Mouse (Mus musculus) left cerebral cortex, adult 6 months (tissue): Measurements from ENCODE around the gene D5Ertd577e. TPM values are rescaled to one million over a fixed set of nuclear protein-coding genes. Genes with fewer than 3 reads are reported as not detected.

Source experiments
- long read RNA-seq, 2 experiments: library from polyadenylated mRNA; unstranded; transcript quantifications; one replicate each; pipeline ENCODE4 v2.0.0; 2019 to 2020
- polyA plus RNA-seq: library from polyadenylated mRNA; unstranded; fragments of <200 nt; fragmentation: Nextera tagmentation; gene quantifications from 2 replicates; pipeline ENCODE4 v1.2.3, GENCODE M21; 2021

The D5Ertd577e gene
- polyA plus RNA-seq, result not detected in 2 replicates
- long read RNA-seq, experiment 1, result 0 reads
- long read RNA-seq, experiment 2, result 0 reads

DNA sequence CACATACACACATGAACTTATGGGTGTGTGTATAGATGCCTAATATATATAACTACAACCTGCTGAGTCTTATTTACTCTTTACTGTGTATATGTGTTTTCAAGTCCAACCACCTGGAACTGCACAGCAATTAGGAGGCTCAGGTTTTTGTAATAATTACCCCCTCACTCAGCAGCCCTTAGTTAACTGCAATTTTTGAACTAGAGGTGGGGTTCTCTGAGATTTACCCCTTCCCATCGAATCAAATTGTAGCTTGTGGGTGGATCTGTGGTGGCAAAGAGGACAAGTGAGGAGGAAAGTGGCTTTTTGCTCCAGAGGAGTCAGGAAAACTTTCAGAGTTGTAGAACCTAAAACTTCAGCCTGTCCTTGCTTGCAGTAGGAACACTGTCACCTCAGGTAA lies at the start of gene D5Ertd577e:
Gene D5Ertd577e (plus strand): TSS at position 301 of the 400 bp plus-strand sequence.

GRCm38 (mm10) chr5:95510458-95510857 lies 53.9 kb downstream of the D5Ertd577e start, which contains the start of gene Gm3286:
Gene Gm3286, plus strand, starts transcription at chr5:95510758.

Other genes starting within 250 kb of the D5Ertd577e start
- not detected in 2 replicates for gene Gm10424, start 184.0 kb upstream of the D5Ertd577e start, polyA plus RNA-seq
- gene Gm3259, start 150.9 kb upstream of the D5Ertd577e start, polyA plus RNA-seq, result not detected in 2 replicates
- gene Gm3286, start 54.0 kb downstream of the D5Ertd577e start, polyA plus RNA-seq, result not detected in 2 replicates
- gene Gm7971, start 138.1 kb downstream of the D5Ertd577e start, polyA plus RNA-seq, result not detected in 2 replicates